Mouse (Mus musculus) erythroid progenitor cell, adult 5-6 weeks (primary cell): ENCODE results near the gene Bcl2l12. TPM values are rescaled to one million over a fixed set of nuclear protein-coding genes. Genes with fewer than 3 reads are reported as not detected.

Experiments
- ATAC-seq: replicated peaks from 2 replicates; pipeline ENCODE4 v1.8.0; 2016; ENCODE audit warnings: moderate number of reproducible peaks, mild to moderate bottlenecking, moderate TSS enrichment, inconsistent platforms; ENCODE audit not compliant: poor library complexity, low FRiP score, severe bottlenecking
- total RNA-seq, 2 experiments: library from RNA; stranded (forward) in 1 of 2; stranded (reverse) in 1 of 2; fragments of 150-400 nt in 1 of 2; fragments of 186-747, 209-891 nt in 1 of 2; gene quantifications; 2 replicates each; pipeline versions ENCODE4 v1.2.3 to v1.2.4; 2015 to 2017; ENCODE audit warnings: low replicate concordance in 2 of 2

Bcl2l12 gene
- total RNA-seq, 2 experiments from 2014 or later, result 3.6 to 6.3 TPM

DNA sequence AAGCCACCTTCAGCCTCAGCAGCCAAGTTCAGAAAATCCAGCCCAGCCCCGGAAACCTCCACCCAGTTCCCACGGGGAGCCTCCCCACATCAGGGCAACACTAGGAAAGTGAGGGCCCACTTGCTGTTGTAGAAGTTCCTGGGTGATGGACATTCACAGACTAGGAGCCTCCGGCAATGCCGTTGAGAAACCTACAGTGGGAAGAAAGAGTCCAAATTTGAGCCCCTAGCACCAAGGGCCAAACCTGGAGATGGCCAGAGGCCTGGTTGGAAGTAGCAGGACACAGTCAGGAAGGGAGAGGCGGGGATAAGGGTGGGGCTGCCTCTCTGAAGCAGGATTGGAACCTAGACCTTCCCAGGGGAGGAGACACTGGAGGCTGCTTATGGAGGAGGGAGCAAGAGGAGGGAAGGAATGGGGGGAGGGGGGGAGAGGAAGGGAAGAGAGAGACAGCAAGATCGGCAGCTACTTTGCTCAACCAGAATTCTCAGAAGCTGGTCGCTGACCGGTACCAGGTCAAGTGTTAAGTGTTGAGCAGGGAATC lies 20.6 kb upstream of the Bcl2l12 start:
- ATAC-seq, result no peak

DNA sequence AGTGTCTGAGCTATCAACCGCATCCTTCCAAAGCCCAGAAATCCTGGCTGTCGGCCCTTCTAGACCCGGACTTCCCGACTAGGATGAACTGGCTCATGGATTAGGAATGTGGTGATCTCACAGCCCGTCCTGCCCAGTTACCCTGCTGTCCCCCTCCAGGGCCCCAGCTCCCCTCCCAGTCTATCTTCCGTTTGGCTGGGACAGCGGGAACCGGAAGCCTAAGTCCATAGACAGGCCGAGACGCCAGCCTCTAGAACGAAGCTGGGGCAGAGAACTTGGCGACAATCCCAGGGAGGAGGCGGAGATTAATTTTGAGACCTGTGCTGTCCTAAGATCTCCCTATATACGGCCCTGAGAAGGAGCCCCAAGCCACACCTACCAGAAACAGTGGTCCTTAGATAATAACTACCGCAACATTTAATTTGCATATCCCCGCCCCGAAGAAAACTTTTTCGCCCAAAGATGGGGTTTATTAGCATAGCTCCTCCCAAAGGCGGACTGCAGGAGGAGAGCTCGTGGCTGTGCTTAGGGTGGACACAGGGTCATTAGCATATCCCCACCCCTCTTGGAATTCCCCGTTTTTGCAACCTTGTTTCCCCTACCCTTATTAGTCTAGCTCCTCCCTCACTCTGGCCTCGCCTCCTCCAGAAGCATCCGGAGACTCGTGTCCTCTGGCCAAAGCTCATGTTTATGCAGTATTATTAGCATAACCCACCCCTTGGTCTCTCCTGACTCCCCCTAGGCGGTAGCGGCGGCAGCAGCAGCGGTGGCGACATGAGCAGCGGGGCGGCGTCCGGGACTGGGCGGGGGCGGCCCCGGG lies 18.9 kb upstream of the Bcl2l12 start, which contains the start of gene Rras:
Gene Rras, plus strand, starts transcription at position 720 of the 820 bp plus-strand sequence.
- ATAC-seq, result peak; percentile 75

DNA sequence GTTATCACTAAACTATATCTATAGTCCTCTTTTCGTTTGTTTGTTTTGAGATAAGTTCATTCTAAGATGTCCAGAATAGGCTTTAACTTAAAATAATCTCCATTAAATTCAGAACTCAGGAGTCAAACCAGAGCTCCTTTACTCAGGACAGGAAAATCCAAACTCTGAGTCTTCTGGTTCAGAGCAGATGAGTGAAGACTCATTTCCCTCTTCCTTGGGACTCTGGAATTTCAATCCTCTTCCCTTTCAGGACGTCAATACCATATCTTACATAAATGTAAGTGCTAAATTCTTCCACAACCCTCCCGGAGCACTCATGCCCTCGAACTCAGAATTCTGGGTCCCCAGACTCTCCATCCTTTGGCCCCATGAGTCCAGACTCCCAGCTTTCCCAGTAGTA lies 18.2 kb upstream of the Bcl2l12 start:
- ATAC-seq, result no peak

- peak; percentile 75 for ATAC-seq
Measured at GRCm38 (mm10) chr7:45015957-45016612, 17.6 kb upstream of the Bcl2l12 start, which contains the start of gene Scaf1. Scaf1 (minus strand) TSS chr7:45016363.

- no peak for ATAC-seq
Measured at GRCm38 (mm10) chr7:45015344-45015956, 16.9 kb upstream of the Bcl2l12 start.

GRCm38 (mm10) chr7:45014096-45014451 lies 15.6 kb upstream of the Bcl2l12 start:
- no peak for ATAC-seq

GRCm38 (mm10) chr7:45013366-45014095 lies 15.0 kb upstream of the Bcl2l12 start:
- no peak for ATAC-seq

DNA sequence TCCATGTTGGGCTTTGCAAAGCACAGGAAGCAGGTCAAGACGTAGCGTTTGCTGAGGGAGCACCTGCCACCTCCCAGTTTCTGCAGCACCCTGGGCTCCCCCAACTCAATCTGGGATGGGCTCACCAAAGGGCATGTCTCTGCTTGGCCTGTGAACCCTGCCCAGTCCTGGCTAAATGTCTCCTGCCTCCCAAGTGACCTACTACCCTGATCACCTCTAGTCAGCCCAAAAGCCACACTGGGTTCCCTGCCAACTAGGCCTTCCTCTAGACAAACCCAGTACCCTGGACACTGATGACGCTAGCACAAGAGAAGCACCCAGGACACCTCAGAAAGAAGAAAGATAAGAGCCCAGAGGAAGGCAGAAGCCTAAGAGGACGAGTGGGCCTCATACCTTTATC lies 14.3 kb upstream of the Bcl2l12 start:
- no peak for ATAC-seq

- ATAC-seq, result no peak
Measured at GRCm38 (mm10) chr7:45012011-45012410, 13.5 kb upstream of the Bcl2l12 start.

DNA sequence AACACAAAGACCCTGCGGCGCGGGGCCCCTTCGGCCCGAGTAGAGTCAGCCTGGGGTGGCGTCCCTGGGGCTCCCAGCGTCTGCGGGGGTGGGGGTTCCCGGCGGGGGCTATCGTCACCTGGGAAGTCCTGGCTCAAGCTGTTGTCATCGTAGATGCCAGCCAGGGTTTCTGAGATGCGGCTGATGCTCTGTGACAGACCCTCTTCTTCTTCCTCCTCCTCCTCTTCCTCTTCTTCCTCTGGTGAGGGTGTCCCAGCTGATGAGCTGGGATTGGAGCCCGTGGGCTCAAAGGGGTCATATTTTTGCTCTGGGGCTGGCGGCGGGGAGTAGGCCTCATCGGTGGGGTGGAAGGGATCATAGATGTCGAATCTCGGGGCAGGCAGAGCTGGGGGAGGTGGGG lies 9.9 kb upstream of the Bcl2l12 start:
- no peak for ATAC-seq

DNA sequence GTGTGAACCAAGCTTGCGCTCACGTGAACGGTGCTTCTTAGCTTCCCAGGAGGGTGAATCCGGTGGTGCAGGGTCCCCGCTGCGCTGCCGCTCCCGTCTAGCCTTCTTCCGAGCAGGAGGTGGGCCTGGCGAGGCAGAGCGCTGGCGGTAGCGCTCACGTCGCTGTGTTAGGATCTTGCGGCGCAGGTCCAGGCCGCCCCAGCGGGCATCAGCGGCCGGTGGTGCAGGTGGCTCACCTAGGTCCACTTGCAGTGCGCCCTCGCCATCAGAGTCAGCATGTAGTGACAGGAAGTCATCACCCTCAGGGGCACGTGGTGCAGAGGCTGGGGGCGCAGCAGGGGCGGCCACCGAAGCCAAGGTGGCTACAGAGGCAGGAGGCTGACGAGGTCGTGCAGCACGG lies 9.3 kb upstream of the Bcl2l12 start:
- no peak for ATAC-seq

DNA sequence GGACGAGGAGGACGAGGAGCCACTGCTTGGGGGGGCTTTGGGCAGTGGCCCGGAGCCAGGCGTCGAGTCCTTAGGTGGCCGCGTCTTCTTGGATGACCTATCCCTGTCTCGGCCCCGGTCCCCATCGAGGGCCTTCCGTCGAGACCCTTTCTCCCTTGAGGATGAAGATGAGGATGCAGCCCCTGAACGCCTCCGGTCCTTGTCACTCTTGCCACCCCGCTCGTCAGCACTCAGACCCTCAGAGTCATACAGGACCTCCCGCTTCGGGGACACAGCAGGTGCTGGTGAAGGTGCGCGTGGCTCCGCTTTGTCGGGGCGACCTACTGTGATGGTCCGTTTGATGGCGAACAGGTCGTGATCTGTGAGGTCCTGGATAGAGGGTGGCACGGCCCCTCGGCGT lies 8.6 kb upstream of the Bcl2l12 start:
- no peak for ATAC-seq

- no peak for ATAC-seq
Measured at GRCm38 (mm10) chr7:45006503-45006902, 8.0 kb upstream of the Bcl2l12 start.

- ATAC-seq, result no peak
Measured at GRCm38 (mm10) chr7:45005321-45005992, 6.9 kb upstream of the Bcl2l12 start.

- no peak for ATAC-seq
Measured at GRCm38 (mm10) chr7:45004546-45004945, 6.0 kb upstream of the Bcl2l12 start.

GRCm38 (mm10) chr7:45002440-45002839 lies 3.9 kb upstream of the Bcl2l12 start:
- no peak for ATAC-seq

DNA sequence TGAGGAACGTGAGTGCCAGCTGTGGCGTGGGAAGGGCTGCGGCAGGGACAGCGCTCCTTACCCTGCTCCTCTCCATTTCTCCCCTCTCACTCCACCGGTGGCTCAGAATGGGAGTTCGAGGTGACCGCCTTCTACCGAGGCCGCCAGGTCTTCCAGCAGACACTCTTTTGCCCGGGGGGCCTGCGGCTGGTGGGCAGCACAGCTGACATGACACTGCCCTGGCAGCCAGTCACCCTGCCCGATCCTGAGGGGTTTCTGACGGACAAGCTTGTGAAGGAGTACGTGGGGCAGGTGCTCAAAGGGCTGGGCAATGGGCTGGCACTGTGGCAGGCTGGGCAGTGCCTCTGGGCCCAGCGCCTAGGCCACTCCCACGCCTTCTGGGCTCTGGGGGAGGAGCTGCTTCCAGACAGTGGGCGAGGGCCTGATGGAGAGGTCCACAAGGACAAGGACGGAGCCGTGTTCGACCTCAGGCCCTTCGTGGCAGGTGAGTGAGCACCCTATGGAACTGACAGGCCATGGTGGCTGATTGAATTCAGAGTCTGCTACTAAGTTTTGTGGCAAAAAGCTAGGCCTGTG lies 2.1 kb upstream of the Bcl2l12 start:
- ATAC-seq, result no peak

DNA sequence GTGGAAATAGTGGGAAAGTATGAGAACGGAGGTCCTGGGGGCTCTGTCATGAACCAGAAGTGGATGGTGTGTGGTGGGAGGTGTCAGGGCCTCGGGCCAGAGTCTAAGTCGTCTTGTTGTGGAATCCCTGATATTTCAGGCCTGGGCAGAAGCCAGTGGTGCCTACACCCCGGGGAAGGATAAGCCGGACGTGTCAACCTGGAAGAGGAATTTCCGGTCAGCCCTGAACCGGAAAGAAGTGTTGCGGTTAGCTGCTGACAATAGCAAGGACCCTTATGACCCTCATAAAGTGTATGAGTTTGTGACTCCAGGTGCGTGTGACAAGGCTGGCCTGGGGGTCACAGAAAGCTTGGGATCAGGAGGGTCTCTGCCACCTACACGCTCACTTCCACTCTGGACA lies 1.2 kb upstream of the Bcl2l12 start:
- ATAC-seq, result no peak

GRCm38 (mm10) chr7:44997940-44998428 lies 528 bp downstream of the Bcl2l12 start:
- peak; percentile 13 for ATAC-seq
